In the genomic region with DNA sequence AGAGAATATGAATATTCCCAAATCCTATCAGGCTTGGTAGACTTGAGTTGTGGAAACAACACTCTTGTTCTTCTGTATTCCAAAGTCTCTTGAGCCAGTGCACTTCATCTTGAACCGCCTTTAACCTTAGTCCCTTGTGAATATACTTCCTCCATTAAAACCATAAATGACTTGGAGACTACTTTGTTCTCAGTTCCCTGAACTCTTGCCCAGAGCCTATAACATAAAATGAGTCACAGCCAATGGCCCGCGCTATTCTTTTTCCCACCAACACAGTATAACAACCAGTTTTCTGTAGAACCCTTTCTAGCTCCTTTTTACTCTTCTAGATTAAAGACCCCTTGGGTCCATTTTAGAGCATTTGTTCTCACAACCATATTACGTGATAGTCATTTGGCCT, we compare ENCODE assay signal across 21 mouse cellular contexts.
"Had no signal": no experiment of that assay in that cellular context is flagged by ENCODE, and none has a peak within 500 bp of the region (broad histone marks: within the 10 kb centered on the region; RNA-seq: fewer than 3 reads in every experiment).

No protein-coding gene starts in this region.

- H3K27me3 ChIP-seq: heart, embryonic 13.5 days; heart, embryonic 15.5 days; hindbrain, embryonic 13.5 days; hindbrain, embryonic 15.5 days had no signal

- H3K4me1 ChIP-seq: heart, embryonic 15.5 days; hindbrain, embryonic 13.5 days; hindbrain, embryonic 15.5 days; limb, embryonic 12.5 days had no signal

- H3K27ac ChIP-seq: heart, embryonic 13.5 days; heart, embryonic 15.5 days; hindbrain, embryonic 13.5 days; hindbrain, embryonic 15.5 days; hindbrain, postnatal 0 days; limb, embryonic 12.5 days; liver, embryonic 14.5 days had no signal

- H3K9me3 ChIP-seq: heart, embryonic 13.5 days; heart, embryonic 15.5 days; hindbrain, embryonic 13.5 days; hindbrain, embryonic 15.5 days; limb, embryonic 12.5 days had no signal

- H3K36me3 ChIP-seq: heart, embryonic 13.5 days; heart, embryonic 15.5 days; hindbrain, embryonic 13.5 days; hindbrain, embryonic 15.5 days; limb, embryonic 12.5 days had no signal

- H3K9ac ChIP-seq: forebrain, postnatal 0 days; heart, embryonic 13.5 days; heart, embryonic 15.5 days; hindbrain, embryonic 13.5 days; hindbrain, embryonic 15.5 days; limb, embryonic 12.5 days; liver, embryonic 14.5 days had no signal

- H3K4me2 ChIP-seq: heart, embryonic 11.5 days; heart, embryonic 13.5 days; heart, embryonic 15.5 days; hindbrain, embryonic 13.5 days; hindbrain, embryonic 15.5 days; limb, embryonic 12.5 days; liver, embryonic 11.5 days had no signal

- ATAC-seq: forebrain, postnatal 0 days; hindbrain, postnatal 0 days had no signal

- H3K4me3 ChIP-seq: heart, embryonic 13.5 days; heart, embryonic 15.5 days; hindbrain, embryonic 13.5 days; hindbrain, embryonic 15.5 days; limb, embryonic 12.5 days had no signal

- DNase-seq: forebrain, postnatal 0 days; gastrocnemius, postnatal 36 days; heart, adult 18-20 months; kidney, adult 18-20 months; kidney, adult 8-10 months; kidney, postnatal 10 days; kidney, postnatal 25 days; kidney, postnatal 4 days; layer of hippocampus, adult 9-11 months; layer of hippocampus, postnatal 36 days; left cerebral cortex, postnatal 4 days; liver had no signal
